In genomic region chr5:103368993-103369392, GRCm38 (mm10) we compare ENCODE assay signal across 14 mouse cellular contexts. TPM values are rescaled to one million over a fixed set of nuclear protein-coding genes. Genes with fewer than 3 reads are reported as not detected.
DNase-seq lines count a peak whose midpoint lies in the region; ATAC-seq and TF ChIP-seq lines count a peak whose summit lies in the region.
"Had no signal": no experiment of that assay in that cellular context is flagged by ENCODE, and none has a peak within 500 bp of the region (broad histone marks: within the 10 kb centered on the region; RNA-seq: fewer than 3 reads in every experiment).

No protein-coding gene starts in this region.

- no peak overlapping the region for H3K9ac ChIP-seq in liver, embryonic 14.5 days (replicated peaks)
- no peak overlapping the region for H3K9ac ChIP-seq in stomach, postnatal 0 days (ENCODE audit: low read length)
- H3K9ac ChIP-seq: embryonic facial prominence, embryonic 12.5 days; forebrain, embryonic 13.5 days; heart, embryonic 15.5 days; limb, embryonic 13.5 days had no signal

- 67% methylated on average over 10 of the region's 10 CpGs for WGBS in liver, embryonic 14.5 days (ENCODE audit: insufficient replicate concordance)
- WGBS in stomach, postnatal 0 days: 72% methylated on average over 10 of the region's 10 CpGs

- intact Hi-C loops in heart, postnatal 25 days (cut with DNase I): no loop called here

- no peaks in the 10 kb centered on the region for H3K9me3 ChIP-seq in liver, embryonic 14.5 days (ENCODE audit: control insufficient read depth, low read length)
- no peaks in the 10 kb centered on the region for H3K9me3 ChIP-seq in stomach, postnatal 0 days (ENCODE audit: control insufficient read depth, low read length)
- H3K9me3 ChIP-seq: forebrain, embryonic 13.5 days; limb, embryonic 13.5 days had no signal

- no peaks in the 10 kb centered on the region for H3K36me3 ChIP-seq in liver, embryonic 14.5 days (replicated peaks; ENCODE audit: control insufficient read depth, insufficient read depth, low read depth)
- no peaks in the 10 kb centered on the region for H3K36me3 ChIP-seq in stomach, postnatal 0 days (ENCODE audit: control insufficient read depth, insufficient read depth, low read length)
- H3K36me3 ChIP-seq: embryonic facial prominence, embryonic 12.5 days; heart, embryonic 15.5 days; limb, embryonic 13.5 days had no signal

- no peak overlapping the region for H3K27ac ChIP-seq in liver, embryonic 14.5 days
- no peak overlapping the region for H3K27ac ChIP-seq in stomach, postnatal 0 days (replicated peaks)
- H3K27ac ChIP-seq: embryonic facial prominence, embryonic 12.5 days; forebrain, embryonic 13.5 days; heart, embryonic 15.5 days; limb, embryonic 13.5 days had no signal

- ATAC-seq in liver, embryonic 14.5 days (ENCODE audit: insufficient read depth): no peak
- ATAC-seq in stomach, postnatal 0 days (ENCODE audit: low FRiP score, low TSS enrichment): no peak
- ATAC-seq: forebrain, embryonic 13.5 days; intestine, embryonic 16.5 days had no signal

- TF ChIP-seq CTCF in liver, embryonic 14.5 days (IDR thresholded peaks at IDR 0.05; ENCODE audit: low read depth): peak; percentile 41
- TF ChIP-seq CTCF in stomach, postnatal 0 days (IDR thresholded peaks at IDR 0.05; ENCODE audit: low read depth): peak; percentile 55

- H3K27me3 ChIP-seq in liver, embryonic 14.5 days (ENCODE audit: control insufficient read depth, insufficient read depth, low read length): no peaks in the 10 kb centered on the region
- no peaks in the 10 kb centered on the region for H3K27me3 ChIP-seq in stomach, postnatal 0 days (ENCODE audit: control insufficient read depth, insufficient read depth, low read length)
- H3K27me3 ChIP-seq: embryonic facial prominence, embryonic 12.5 days; forebrain, embryonic 13.5 days; heart, embryonic 15.5 days had no signal

- DNase-seq in heart, postnatal 4 days: peak; percentile 17
- DNase-seq in heart, postnatal 25 days (ENCODE audit: low spot score): no peak
- DNase-seq in liver, embryonic 14.5 days (ENCODE audit: low read depth in 3 of 3, low spot score in 3 of 3): no peak
- no peak for DNase-seq in liver
- DNase-seq in R1 (ENCODE audit: low read depth, low spot score): peak; percentile 68
- no peak for DNase-seq in stomach, postnatal 0 days (ENCODE audit: low spot score)
- DNase-seq in urinary bladder, adult 18-20 months (ENCODE audit: low spot score in 2 of 2): no peak
- DNase-seq: cerebellum, adult 11-12 months; gastrocnemius, postnatal 25 days had no signal

- no peak overlapping the region for H3K4me2 ChIP-seq in liver, embryonic 14.5 days (ENCODE audit: low read depth)
- no peak overlapping the region for H3K4me2 ChIP-seq in stomach, postnatal 0 days (replicated peaks; ENCODE audit: low read depth)
- H3K4me2 ChIP-seq: embryonic facial prominence, embryonic 12.5 days; forebrain, embryonic 13.5 days; heart, embryonic 15.5 days; limb, embryonic 13.5 days had no signal

- H3K4me1 ChIP-seq in liver, embryonic 14.5 days (replicated peaks; ENCODE audit: control insufficient read depth in 2 of 2, insufficient read depth in 2 of 2, low read length in 1 of 2): no peaks in the 10 kb centered on the region
- H3K4me1 ChIP-seq in stomach, postnatal 0 days (replicated peaks; ENCODE audit: control insufficient read depth, insufficient read depth): no peaks in the 10 kb centered on the region

- H3K4me3 ChIP-seq in liver, embryonic 14.5 days (ENCODE audit: insufficient read depth in 1 of 2, low read depth in 2 of 2, low read length in 2 of 2): no peak overlapping the region
- no peak overlapping the region for H3K4me3 ChIP-seq in stomach, postnatal 0 days (ENCODE audit: low read depth, low read length)
- H3K4me3 ChIP-seq: embryonic facial prominence, embryonic 12.5 days; forebrain, embryonic 13.5 days; heart, embryonic 15.5 days; limb, embryonic 13.5 days had no signal

- no peak for TF ChIP-seq EP300 in liver, embryonic 14.5 days (IDR thresholded peaks at IDR 0.05; ENCODE audit: low read depth)
- TF ChIP-seq EP300 in stomach, postnatal 0 days (optimal IDR thresholded peaks at IDR 0.05): no peak

RNA-seq across cellular contexts. Expression of gene Ptpn13, which starts 56.0 kb away (rescaled TPM):
- total RNA-seq in heart, postnatal 4 days (2021): 10 to 100 TPM; 12.6 to 14.6 TPM
- 1 to 10 TPM; 6.1 to 6.6 TPM for total RNA-seq in heart, postnatal 25 days (2021)
- polyA plus RNA-seq in liver, embryonic 14.5 days (2012; rRNA removed): 0.78 and 1.0 TPM in 2 replicates
- polyA plus RNA-seq in liver, embryonic 14.5 days (2014; fragmentation: Nextera tagmentation; extraction: Ambion mirVana): 0.53 and 0.73 TPM in 2 replicates
- polyA plus RNA-seq in stomach, postnatal 0 days (2015; fragmentation: Nextera tagmentation; extraction: Ambion mirVana): 7.6 and 7.8 TPM in 2 replicates

Comparison
In these comparisons a context has a peak if more than half of its experiments do, and no peak if none do; other contexts are left out.
1. DNase-seq: peak in heart, postnatal 4 days (single experiment) and R1 (single experiment); none in heart, postnatal 25 days (single experiment), liver, embryonic 14.5 days (0 of 3), liver (single experiment), stomach, postnatal 0 days (single experiment) and urinary bladder, adult 18-20 months (0 of 2).